Mouse (Mus musculus) kidney, embryonic 14.5 days (tissue): ENCODE results near the gene Slc7a6. TPM values are rescaled to one million over a fixed set of nuclear protein-coding genes. Genes with fewer than 3 reads are reported as not detected.

ENCODE experiments used
- ATAC-seq: fragments of 200-750 bp; cut with Nextera tagmentation; 2 replicates; pipeline ENCODE4 v1.8.0; 2017; ENCODE audit warnings: moderate number of reproducible peaks, mild to moderate bottlenecking, moderate TSS enrichment, moderate library complexity; ENCODE audit not compliant: low FRiP score, low TSS enrichment
- H3K27ac ChIP-seq: fragments of 300-500 bp; sonication (generic); 2 replicates; pipeline ENCODE4 v1.5.1; 2014; ENCODE audit warnings: low read depth, mild to moderate bottlenecking, low read length, moderate library complexity, mixed read lengths
- H3K27me3 ChIP-seq: fragments of 300-500 bp; sonication (generic); 2 replicates; pipeline ENCODE4 v1.6.1; 2014; ENCODE audit warnings: mild to moderate bottlenecking, low read length; ENCODE audit not compliant: control insufficient read depth, insufficient read depth
- H3K36me3 ChIP-seq: fragments of 300-500 bp; sonication (generic); 2 replicates; pipeline ENCODE4 v1.6.1; 2014; ENCODE audit warnings: low read length, mixed read lengths; ENCODE audit not compliant: control insufficient read depth, insufficient read depth
- H3K4me1 ChIP-seq: fragments of 300-500 bp; sonication (generic); 2 replicates; pipeline ENCODE4 v1.6.1; 2014; ENCODE audit warnings: low read length, mixed read lengths; ENCODE audit not compliant: control insufficient read depth, insufficient read depth
- H3K4me2 ChIP-seq: fragments of 300-500 bp; sonication (generic); replicated peaks from 2 replicates; pipeline ENCODE4 v1.6.1; 2014; ENCODE audit warnings: low read depth, mild to moderate bottlenecking, low read length
- H3K4me3 ChIP-seq: fragments of 300-500 bp; sonication (generic); 2 replicates; pipeline ENCODE4 v1.5.1; 2014; ENCODE audit warnings: mild to moderate bottlenecking, low read length
- H3K9ac ChIP-seq: fragments of 300-500 bp; sonication (generic); 2 replicates; pipeline ENCODE4 v1.6.1; 2014; ENCODE audit warnings: low read depth, mild to moderate bottlenecking, low read length, moderate library complexity
- H3K9me3 ChIP-seq: fragments of 300-500 bp; sonication (generic); 2 replicates; pipeline ENCODE4 v1.6.1; 2016; ENCODE audit warnings: low read length; ENCODE audit not compliant: control insufficient read depth
- WGBS: fragments of 180-500 bp; shearing (Covaris S2); extraction: QIAGEN DNeasy Blood & Tissue Kit; methylation state at CpG from one replicate; pipeline ENCODE4 v1.1.7; 2014; 5-methylcytosine and 5-hydroxymethylcytosine counted together
- polyA plus RNA-seq: library from polyadenylated mRNA; unstranded; fragments of >200 nt; fragmentation: Nextera tagmentation; extraction: Ambion mirVana; gene quantifications from 2 replicates; pipeline ENCODE4 v1.2.1, GENCODE M21; 2014

Gene Slc7a6
- polyA plus RNA-seq, 1 experiment from 2014 or later, result 87.4 TPM

DNA sequence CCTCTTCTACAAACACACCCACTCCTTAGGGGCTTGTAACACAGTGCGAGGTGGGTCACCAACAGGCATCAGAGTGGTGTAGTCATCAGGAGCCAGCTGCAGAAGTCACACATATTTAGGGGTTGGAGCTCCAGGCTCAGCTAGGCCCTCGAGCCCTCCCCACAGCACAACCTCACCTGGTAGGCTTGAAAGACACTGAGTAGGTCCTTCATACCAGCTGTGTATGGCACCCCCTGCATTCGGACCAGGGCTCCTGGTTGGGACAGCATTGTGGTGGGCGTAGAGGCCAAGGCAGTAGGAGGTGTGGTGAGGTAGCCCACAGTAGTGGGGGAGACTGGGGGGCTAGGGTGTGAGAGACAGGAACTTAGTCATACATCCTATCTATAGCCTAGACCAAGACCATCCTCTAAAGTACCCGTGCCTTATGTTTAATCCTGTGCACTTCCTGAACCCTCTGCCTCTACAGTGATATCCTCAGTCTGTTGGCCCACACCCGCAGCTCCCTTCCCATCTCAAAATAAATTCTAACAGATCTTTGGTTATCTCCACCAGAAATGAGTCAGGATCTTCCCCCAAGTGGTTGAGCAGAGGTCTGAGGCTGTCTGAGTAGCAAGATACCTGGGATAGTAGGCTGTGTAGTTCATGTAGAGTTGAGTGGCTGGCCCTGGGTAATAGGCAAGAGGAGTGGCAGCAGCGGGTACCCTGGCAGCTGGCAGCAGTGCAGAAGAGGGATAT, 37.0 kb upstream of the Slc7a6 start:
- Histone ChIP-seq H3K27me3 (peaks cover 18% of the 10 kb centered on the region), H3K4me3 (no peak overlapping the region), H3K27ac (no peak overlapping the region), H3K9me3 (no peaks in the 10 kb centered on the region), H3K9ac (no peak overlapping the region), H3K4me2 (no peak overlapping the region), H3K4me1 (peaks cover 11% of the 10 kb centered on the region; the same call in 1 of the 2 replicates), H3K36me3 (peaks cover 45% of the 10 kb centered on the region)
- no peak for ATAC-seq
- WGBS, result 87% methylated on average over 7 of the region's 7 CpGs

DNA sequence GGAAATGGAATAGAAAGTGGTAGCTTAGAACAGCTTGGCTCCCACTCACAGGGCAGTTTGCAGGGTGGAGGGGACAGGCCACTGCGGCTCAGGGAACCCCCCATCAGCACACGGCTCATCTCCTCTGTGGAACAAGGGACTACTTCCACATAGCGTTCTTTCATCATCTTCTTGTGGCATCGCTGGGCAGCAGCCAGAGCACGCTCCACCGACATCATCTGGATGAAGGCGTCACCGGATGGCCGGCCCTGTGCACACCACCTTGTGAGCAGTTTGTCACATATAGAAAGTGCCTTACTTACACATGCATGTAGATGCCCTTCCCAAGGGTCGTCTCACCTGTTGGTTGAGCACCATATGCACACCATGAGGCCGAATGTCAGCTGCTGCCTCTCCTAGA, 36.3 kb upstream of the Slc7a6 start:
- Histone ChIP-seq H3K27ac (no peak overlapping the region), H3K27me3 (peaks cover 25% of the 10 kb centered on the region), H3K9ac (no peak overlapping the region), H3K9me3 (no peaks in the 10 kb centered on the region), H3K4me3 (no peak overlapping the region), H3K36me3 (peaks cover 43% of the 10 kb centered on the region), H3K4me2 (no peak overlapping the region), H3K4me1 (peaks cover 16% of the 10 kb centered on the region; the same call in 1 of the 2 replicates)
- no peak for ATAC-seq
- WGBS, result 88% methylated on average over 11 of the region's 11 CpGs

DNA sequence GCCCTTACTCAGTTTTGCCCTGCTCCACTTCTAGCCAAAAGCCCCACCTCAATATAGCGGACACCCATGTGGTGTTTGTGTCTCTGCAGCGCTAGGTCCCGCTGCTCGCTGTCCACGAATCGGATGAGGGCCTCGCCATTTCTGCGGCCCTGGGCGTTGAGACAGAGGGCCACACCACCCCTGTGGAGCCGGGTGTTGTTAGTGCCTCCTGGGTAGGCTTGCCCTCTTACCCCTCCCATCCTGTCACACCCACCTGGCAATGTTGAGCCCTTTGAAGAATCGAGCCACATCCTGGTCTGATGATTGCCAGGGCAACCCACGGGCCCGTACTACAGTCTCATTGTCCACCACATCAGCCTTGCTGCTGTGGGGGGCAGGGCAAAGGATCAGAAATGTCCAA, 35.1 kb upstream of the Slc7a6 start:
- no peaks in the 10 kb centered on the region for H3K9me3 ChIP-seq
- peaks cover 31% of the 10 kb centered on the region for H3K36me3 ChIP-seq
- peaks cover 32% of the 10 kb centered on the region for H3K27me3 ChIP-seq
- H3K4me3 ChIP-seq, result no peak overlapping the region
- H3K4me2 ChIP-seq, result no peak overlapping the region
- no peak overlapping the region for H3K9ac ChIP-seq
- H3K4me1 ChIP-seq, result peaks cover 17% of the 10 kb centered on the region
- H3K27ac ChIP-seq, result no peak overlapping the region
- WGBS, result 65% methylated on average over 13 of the region's 13 CpGs
- ATAC-seq, result no peak

DNA sequence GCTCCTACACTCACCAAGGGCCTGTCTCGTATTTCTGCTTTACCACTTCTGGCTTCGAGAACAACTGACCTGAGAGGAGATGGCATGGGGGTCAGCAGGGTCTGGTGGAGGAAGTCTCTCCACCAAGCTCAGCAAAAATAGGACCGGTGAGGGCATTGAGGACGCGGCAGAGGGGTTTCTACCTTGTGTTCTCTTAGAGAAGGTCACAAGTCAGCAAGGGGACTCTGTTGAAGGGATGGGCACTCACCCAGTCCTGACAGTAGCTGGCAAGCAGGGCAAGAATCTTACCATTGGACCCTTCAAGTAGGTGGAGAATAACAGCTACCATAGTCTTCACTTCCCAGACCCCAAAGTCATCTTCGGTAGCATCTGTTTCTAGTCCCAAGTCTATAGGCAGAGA, 34.7 kb upstream of the Slc7a6 start:
- Histone ChIP-seq H3K4me3 (no peak overlapping the region), H3K36me3 (peaks cover 27% of the 10 kb centered on the region), H3K9me3 (no peaks in the 10 kb centered on the region), H3K4me2 (no peak overlapping the region), H3K27ac (no peak overlapping the region), H3K9ac (no peak overlapping the region), H3K4me1 (peaks cover 17% of the 10 kb centered on the region), H3K27me3 (peaks cover 32% of the 10 kb centered on the region)
- no peak for ATAC-seq
- WGBS, result 62% methylated on average over 6 of the region's 6 CpGs

DNA sequence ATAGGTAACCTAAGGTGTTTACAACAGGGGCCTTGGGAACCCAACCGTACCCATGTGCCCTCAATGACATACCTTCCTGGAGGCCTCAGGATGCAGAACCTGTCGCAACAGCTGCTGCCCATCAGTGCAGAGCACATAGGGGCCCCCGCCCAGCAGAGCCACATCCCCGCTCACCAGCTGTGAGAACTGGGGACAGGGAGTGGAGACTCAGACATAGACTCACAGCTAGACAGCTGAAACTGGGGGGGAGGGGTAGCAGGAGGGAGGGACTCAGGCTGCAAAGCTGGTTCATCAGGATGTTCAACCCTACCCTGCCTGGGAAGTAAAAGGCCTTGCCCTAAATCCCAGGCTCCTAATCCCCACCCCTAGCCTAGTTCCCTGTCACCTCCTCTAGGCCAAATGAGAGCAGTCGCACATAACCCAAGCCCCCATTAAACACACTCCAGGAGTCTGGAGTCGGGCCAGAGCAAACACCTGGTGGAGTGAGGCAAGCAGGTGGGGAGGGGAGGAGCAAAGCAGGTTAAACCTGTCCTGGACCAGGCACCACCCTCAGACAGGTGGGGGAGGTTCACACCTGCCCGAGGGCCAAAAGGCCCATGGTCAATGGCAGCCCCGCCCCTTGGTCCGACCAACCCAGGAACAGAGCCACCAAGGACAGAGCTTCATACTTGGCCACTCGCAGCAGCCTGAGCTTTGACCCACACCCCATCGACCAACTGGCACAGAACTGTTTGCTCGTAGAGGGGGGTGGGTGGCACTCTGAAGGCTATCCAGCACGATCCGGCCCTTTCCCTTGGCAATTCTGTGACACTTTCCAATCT, 33.7 kb upstream of the Slc7a6 start:
- Histone ChIP-seq H3K9me3 (no peaks in the 10 kb centered on the region), H3K4me2 (peak overlapping the region; percentile 86), H3K27me3 (peaks cover 32% of the 10 kb centered on the region), H3K27ac (peak overlapping the region; percentile 60), H3K36me3 (peaks cover 21% of the 10 kb centered on the region), H3K4me1 (peaks cover 17% of the 10 kb centered on the region), H3K4me3 (peak overlapping the region; percentile 55; the same call in 1 of the 2 replicates), H3K9ac (0 out of 2 replicates have a peak overlapping the region, but pooled peaks have one; percentile 57)
- 14% methylated on average over 14 of the region's 14 CpGs for WGBS
- peak; percentile 54 for ATAC-seq

DNA sequence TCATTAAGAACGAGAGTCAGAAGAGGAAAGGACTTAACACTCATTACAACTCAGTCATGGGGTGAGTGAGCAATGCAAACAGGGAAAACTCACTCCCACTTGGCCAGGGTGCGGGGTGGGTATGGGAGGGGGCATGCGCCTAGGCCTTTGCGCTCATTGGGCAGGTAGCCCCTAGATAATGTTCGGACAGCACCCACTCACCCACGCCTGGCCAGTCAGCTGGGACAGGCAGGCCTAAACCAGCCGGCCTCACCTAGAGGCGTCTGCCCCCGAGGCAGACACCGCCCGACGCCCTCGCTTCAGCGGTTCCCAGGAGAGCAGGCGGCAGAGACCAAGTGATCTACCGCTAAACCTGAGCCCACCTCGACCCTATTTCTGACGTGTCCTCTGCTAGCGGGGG, 33.0 kb upstream of the Slc7a6 start:
- H3K9ac ChIP-seq, result peak overlapping the region; percentile 57
- H3K27ac ChIP-seq, result peak overlapping the region; percentile 51
- H3K4me1 ChIP-seq, result peaks cover 17% of the 10 kb centered on the region
- H3K36me3 ChIP-seq, result peaks cover 18% of the 10 kb centered on the region
- no peaks in the 10 kb centered on the region for H3K9me3 ChIP-seq
- peak; percentile 48 for ATAC-seq
- H3K4me3 ChIP-seq, result peak overlapping the region; percentile 55
- H3K27me3 ChIP-seq, result peaks cover 32% of the 10 kb centered on the region
- H3K4me2 ChIP-seq, result peak overlapping the region; percentile 86
- WGBS, result 2% methylated on average over 19 of the region's 19 CpGs

DNA sequence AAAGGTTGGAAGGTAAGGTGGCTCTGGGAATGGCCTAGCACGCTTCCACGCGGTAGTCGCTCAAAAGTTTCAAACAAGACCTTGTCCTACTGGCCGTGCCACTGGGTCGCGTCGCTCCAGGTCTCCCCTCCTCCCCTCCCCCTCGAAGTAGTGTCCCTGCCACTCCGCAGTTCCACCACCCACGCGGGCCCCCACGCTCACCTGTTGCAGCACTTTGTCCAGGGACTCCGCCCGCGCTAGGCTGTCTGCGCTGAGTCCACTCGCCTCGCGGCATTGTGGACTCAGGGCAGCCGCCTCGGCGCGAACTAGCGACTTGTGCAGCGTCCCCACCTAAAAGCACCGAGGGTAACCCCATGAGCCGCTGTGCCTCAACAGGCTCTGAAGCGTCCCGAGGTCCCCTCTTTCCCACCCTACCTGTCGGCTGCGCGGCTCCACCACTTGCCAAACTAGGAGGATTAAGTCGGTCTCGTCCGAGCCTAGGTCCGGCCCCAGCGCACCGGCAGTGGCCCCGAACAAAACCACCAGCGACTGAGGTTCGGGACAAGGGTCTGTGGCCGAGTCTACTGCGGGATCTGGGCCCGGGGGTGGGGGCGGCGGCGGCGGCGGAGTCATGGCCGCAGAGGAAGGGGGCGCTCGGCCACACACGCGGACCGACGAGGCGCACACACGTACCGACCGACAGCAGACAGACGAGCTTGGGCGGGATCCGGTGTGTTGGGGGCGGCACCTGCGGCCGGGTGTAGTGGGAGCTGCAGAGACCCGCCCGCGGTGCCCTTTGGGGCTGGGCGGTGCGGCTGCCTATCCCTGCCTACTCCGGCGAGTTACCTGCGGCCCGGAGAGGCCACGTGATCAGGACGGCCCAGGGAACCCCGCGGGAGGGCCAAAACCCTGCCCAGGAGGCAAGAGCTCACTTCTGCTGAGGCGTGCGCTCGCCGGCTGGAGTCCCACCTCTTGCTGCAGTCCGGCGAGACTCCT, 32.2 kb upstream of the Slc7a6 start, which contains the start of gene Esrp2:
Esrp2 (minus strand) TSS at position 819 of the 975 bp plus-strand sequence.
- H3K4me2 ChIP-seq, result peak within 1 kb of the TSS; percentile 86
- peak within 1 kb of the TSS; percentile 55 for H3K4me3 ChIP-seq
- ATAC-seq, result peak; percentile 39
- peaks cover 32% of the 10 kb centered on the region for H3K27me3 ChIP-seq
- H3K9ac ChIP-seq, result peak within 1 kb of the TSS; percentile 57
- H3K4me1 ChIP-seq, result peaks cover 17% of the 10 kb centered on the region
- peak within 1 kb of the TSS; percentile 51 for H3K27ac ChIP-seq
- peaks cover 11% of the 10 kb centered on the region; the same call in 1 of the 2 replicates for H3K36me3 ChIP-seq
- WGBS, result under 1% methylated on average over 86 of the region's 86 CpGs
- no peaks in the 10 kb centered on the region for H3K9me3 ChIP-seq

DNA sequence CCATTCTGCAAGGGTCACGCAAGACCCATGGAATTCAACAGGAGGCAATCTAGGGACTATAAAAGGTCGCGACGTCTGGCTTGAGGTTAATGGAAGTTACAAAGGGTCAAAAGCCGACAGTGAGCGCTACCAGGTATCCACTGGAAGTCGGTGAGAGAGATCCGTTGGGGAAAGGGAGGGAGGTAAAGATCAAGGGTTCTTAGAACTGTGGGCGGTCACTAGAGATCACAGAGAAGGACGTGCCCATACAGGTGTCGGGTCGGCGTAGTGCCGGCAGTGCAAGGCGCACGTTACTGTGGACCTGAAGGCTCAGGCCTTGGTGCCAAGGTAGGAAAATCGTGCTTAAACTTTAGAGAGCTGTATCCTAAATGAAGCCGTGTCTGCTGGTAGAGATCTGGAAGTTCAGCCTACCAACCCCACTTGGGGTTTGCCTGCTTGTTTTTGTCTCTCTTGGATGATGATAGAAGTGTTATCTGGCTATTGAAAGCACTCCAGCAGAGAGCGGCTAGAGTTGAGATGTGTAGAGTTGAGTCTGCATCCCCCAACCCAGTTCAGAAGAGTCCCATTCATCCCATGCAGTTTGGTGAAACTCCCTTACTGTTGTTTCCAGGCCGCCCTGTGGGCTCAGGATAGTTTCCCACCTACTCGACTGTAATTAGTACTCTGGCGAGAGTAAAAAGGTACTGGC, 31.3 kb upstream of the Slc7a6 start:
- H3K4me3 ChIP-seq, result peak overlapping the region; percentile 55
- H3K27ac ChIP-seq, result no peak overlapping the region
- H3K4me1 ChIP-seq, result peaks cover 17% of the 10 kb centered on the region
- no peaks in the 10 kb centered on the region for H3K9me3 ChIP-seq
- H3K36me3 ChIP-seq, result peaks cover 3% of the 10 kb centered on the region; the same call in 1 of the 2 replicates
- WGBS, result 5% methylated on average over 22 of the region's 22 CpGs
- peaks cover 32% of the 10 kb centered on the region for H3K27me3 ChIP-seq
- peak overlapping the region; percentile 57; the same call in 1 of the 2 replicates for H3K9ac ChIP-seq
- ATAC-seq, result no peak
- H3K4me2 ChIP-seq, result peak overlapping the region; percentile 86
